Mouse (Mus musculus) megakaryocyte, embryonic 14.5 days (primary cell): ENCODE measurements around the gene Ythdc1. TPM values are rescaled to one million over a fixed set of nuclear protein-coding genes. Genes with fewer than 3 reads are reported as not detected.
"Not testable (repeated sequence)": the region's sequence is repeated elsewhere in the genome, so short reads cannot be mapped to it uniquely, and the experiment has no call there.

ENCODE experiments used
- H3K27me3 ChIP-seq: replicated peaks from 2 replicates; pipeline ENCODE3; 2012; ENCODE audit warnings: inconsistent platforms
- H3K36me3 ChIP-seq: replicated peaks from 2 replicates; pipeline ENCODE3; 2012; ENCODE audit warnings: low read length, inconsistent platforms, mixed read lengths
- H3K4me1 ChIP-seq: 2 replicates; pipeline ENCODE4 v1.6.1; 2012; ENCODE audit warnings: inconsistent platforms
- H3K4me3 ChIP-seq: replicated peaks from 2 replicates; pipeline ENCODE3; 2012; ENCODE audit warnings: moderate library complexity, mild to moderate bottlenecking, inconsistent platforms
- H3K9me3 ChIP-seq: 2 replicates; pipeline ENCODE4 v1.6.1; 2012; ENCODE audit warnings: inconsistent platforms
- FLI1 ChIP-seq: IDR thresholded peaks from 2 replicates; pipeline ENCODE4 v1.6.1; 2012; ENCODE audit warnings: low read length, inconsistent platforms, mixed read lengths
- GATA1 ChIP-seq: IDR thresholded peaks from 3 replicates; pipeline ENCODE4 v1.6.1; 2012; ENCODE audit warnings: mixed read lengths, low read length, inconsistent platforms, borderline replicate concordance
- polyA plus RNA-seq: library from polyadenylated mRNA; stranded (reverse); fragments of >175 nt; gene quantifications from 2 replicates; pipeline ENCODE4 v1.2.3, GENCODE M21; 2012; ENCODE audit warnings: low replicate concordance; ENCODE audit not compliant: insufficient read depth

Ythdc1 gene
- polyA plus RNA-seq, 1 experiment: 12.6 TPM

GRCm38 (mm10) chr5:86792807-86793206 is 11.2 kb upstream of the Ythdc1 start:
- no peak for TF ChIP-seq GATA1
- TF ChIP-seq FLI1: no peak
- no peaks in the 10 kb centered on the region for H3K27me3 ChIP-seq
- H3K4me3 ChIP-seq: peak overlapping the region; percentile 76
- no peaks in the 10 kb centered on the region for H3K9me3 ChIP-seq
- peaks cover 10% of the 10 kb centered on the region for H3K4me1 ChIP-seq
- no peaks in the 10 kb centered on the region for H3K36me3 ChIP-seq

- no peak for TF ChIP-seq GATA1
- H3K4me3 ChIP-seq: no peak overlapping the region
- H3K36me3 ChIP-seq: peaks cover 79% of the 10 kb centered on the region
Observed at GRCm38 (mm10) chr5:86816795-86817194, 12.8 kb downstream of the Ythdc1 start.

GRCm38 (mm10) chr5:86836378-86836777 is 32.4 kb downstream of the Ythdc1 start:
- not testable (repeated sequence) for H3K4me3 ChIP-seq, H3K27me3 ChIP-seq, H3K9me3 ChIP-seq, H3K4me1 ChIP-seq
- peaks cover 56% of the 10 kb centered on the region for H3K36me3 ChIP-seq

More at GRCm38 (mm10) chr5:86816795-86817194, 12.8 kb downstream of the Ythdc1 start:
- no peaks in the 10 kb centered on the region for H3K27me3 ChIP-seq
- no peaks in the 10 kb centered on the region for H3K9me3 ChIP-seq
- peaks cover 7% of the 10 kb centered on the region for H3K4me1 ChIP-seq

- H3K9me3 ChIP-seq: peaks cover 4% of the 10 kb centered on the region
- TF ChIP-seq FLI1 (no peak), GATA1 (no peak)
- H3K36me3 ChIP-seq: peaks cover 39% of the 10 kb centered on the region
- H3K4me1 ChIP-seq: no peaks in the 10 kb centered on the region
- H3K4me3 ChIP-seq: no peak overlapping the region
- no peaks in the 10 kb centered on the region for H3K27me3 ChIP-seq
Observed at GRCm38 (mm10) chr5:86838110-86838509, 34.1 kb downstream of the Ythdc1 start.

- no peak for TF ChIP-seq FLI1
- no peak for TF ChIP-seq GATA1
- H3K36me3 ChIP-seq: peaks cover 26% of the 10 kb centered on the region
Observed at GRCm38 (mm10) chr5:86839472-86839871, 35.5 kb downstream of the Ythdc1 start.

GRCm38 (mm10) chr5:86840207-86840606 is 36.2 kb downstream of the Ythdc1 start:
- no peak overlapping the region for H3K4me3 ChIP-seq
- H3K4me1 ChIP-seq: no peaks in the 10 kb centered on the region
- H3K27me3 ChIP-seq: no peaks in the 10 kb centered on the region
- no peak for TF ChIP-seq FLI1
- no peak for TF ChIP-seq GATA1
- H3K9me3 ChIP-seq: peaks cover 4% of the 10 kb centered on the region
- peaks cover 19% of the 10 kb centered on the region for H3K36me3 ChIP-seq

More at GRCm38 (mm10) chr5:86839472-86839871, 35.5 kb downstream of the Ythdc1 start:
- H3K4me1 ChIP-seq: no peaks in the 10 kb centered on the region
- no peak overlapping the region for H3K4me3 ChIP-seq
- H3K27me3 ChIP-seq: no peaks in the 10 kb centered on the region
- peaks cover 4% of the 10 kb centered on the region for H3K9me3 ChIP-seq

- H3K27me3 ChIP-seq, H3K9me3 ChIP-seq, H3K4me3 ChIP-seq, H3K36me3 ChIP-seq, H3K4me1 ChIP-seq: not testable (repeated sequence)
Observed at GRCm38 (mm10) chr5:86841261-86841660, 37.2 kb downstream of the Ythdc1 start.

GRCm38 (mm10) chr5:86850104-86850503 is 46.1 kb downstream of the Ythdc1 start:
- TF ChIP-seq GATA1 (no peak), FLI1 (no peak)
- Histone ChIP-seq H3K36me3 (no peaks in the 10 kb centered on the region), H3K9me3 (no peaks in the 10 kb centered on the region), H3K4me3 (no peak overlapping the region), H3K4me1 (no peaks in the 10 kb centered on the region), H3K27me3 (no peaks in the 10 kb centered on the region)

GRCm38 (mm10) chr5:86851658-86852057 is 47.6 kb downstream of the Ythdc1 start:
- Histone ChIP-seq H3K4me3 (no peak overlapping the region), H3K27me3 (no peaks in the 10 kb centered on the region), H3K36me3 (no peaks in the 10 kb centered on the region), H3K4me1 (no peaks in the 10 kb centered on the region), H3K9me3 (no peaks in the 10 kb centered on the region)
- TF ChIP-seq GATA1 (no peak), FLI1 (no peak)

GRCm38 (mm10) chr5:86856505-86856904 is 52.5 kb downstream of the Ythdc1 start:
- H3K4me1 ChIP-seq, H3K36me3 ChIP-seq, H3K4me3 ChIP-seq, H3K9me3 ChIP-seq, H3K27me3 ChIP-seq: not testable (repeated sequence)

GRCm38 (mm10) chr5:86857682-86858081 is 53.7 kb downstream of the Ythdc1 start:
- no peak for TF ChIP-seq GATA1
- TF ChIP-seq FLI1: no peak
- H3K27me3 ChIP-seq: no peaks in the 10 kb centered on the region
- H3K36me3 ChIP-seq: no peaks in the 10 kb centered on the region
- no peaks in the 10 kb centered on the region for H3K4me1 ChIP-seq
- H3K9me3 ChIP-seq: no peaks in the 10 kb centered on the region
- H3K4me3 ChIP-seq: no peak overlapping the region
